Mouse (Mus musculus) heart, adult 2 months (tissue): ENCODE results near the gene Prn.

Experiments used
- CTCF ChIP-seq: fragments of 200-600 bp; IDR thresholded peaks from 2 replicates; pipeline ENCODE4 v1.8.1; 2022; ENCODE audit warnings: antibody characterized with exemption, mild to moderate bottlenecking, moderate library complexity
- EP300 ChIP-seq: fragments of 200-500 bp; IDR thresholded peaks from 2 replicates; pipeline ENCODE4 v1.6.1; 2011; ENCODE audit warnings: low read depth, low read length, control low read depth; ENCODE audit not compliant: insufficient read depth
- POLR2A ChIP-seq: fragments of 200-500 bp; IDR thresholded peaks from 2 replicates; pipeline ENCODE4 v1.6.1; 2011; ENCODE audit warnings: mild to moderate bottlenecking, low read depth, low read length, control low read depth; ENCODE audit not compliant: insufficient read depth

DNA sequence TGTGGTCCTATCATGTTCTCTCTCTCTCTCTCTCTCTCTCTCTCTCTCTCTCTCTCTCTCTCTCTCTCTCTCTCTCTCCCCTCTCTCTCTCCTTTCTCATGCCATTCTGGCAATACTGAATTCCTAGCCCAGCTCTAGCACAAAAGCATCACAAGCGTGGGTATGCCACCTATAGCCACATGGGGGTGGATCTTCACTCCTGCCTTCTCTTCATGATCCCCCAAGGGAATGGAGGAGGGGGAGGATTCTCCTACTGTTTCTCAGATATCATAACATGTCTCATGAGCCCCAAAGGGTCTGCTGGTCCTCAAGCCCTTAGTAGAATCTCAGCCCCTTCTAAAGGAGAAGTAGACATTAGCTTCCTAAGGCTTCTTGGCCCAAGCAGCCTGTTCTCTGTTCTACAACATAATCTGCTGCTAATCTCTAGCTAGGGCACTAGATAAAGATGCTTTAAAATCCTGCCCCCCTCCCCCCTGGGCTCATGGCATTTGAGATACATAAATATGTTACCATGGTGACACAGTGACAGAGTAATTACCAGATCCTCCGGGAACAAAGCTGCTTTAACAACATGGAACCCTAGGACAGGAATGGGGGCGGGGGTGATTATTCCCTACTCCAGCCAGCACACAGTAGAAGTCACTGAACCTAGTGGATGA, 47.0 kb upstream of the Prn start:
- TF ChIP-seq CTCF (no peak), POLR2A (no peak), EP300 (no peak)
